Mouse (Mus musculus) forebrain, embryonic 13.5 days (tissue): ENCODE data around the gene Vcl. TPM values are rescaled to one million over a fixed set of nuclear protein-coding genes. Genes with fewer than 3 reads are reported as not detected.
A peak's percentile ranks its signal among the peaks of the same experiment; 100 is the strongest.

Source experiments
- ATAC-seq: fragments of 200-750 bp; cut with Nextera tagmentation; 2 replicates; pipeline ENCODE4 v1.8.0; 2017
- H3K27ac ChIP-seq: fragments of 300-500 bp; sonication (generic); 2 replicates; pipeline ENCODE4 v1.5.1; 2015; ENCODE audit warnings: inconsistent platforms, mild to moderate bottlenecking, moderate library complexity
- H3K27me3 ChIP-seq: fragments of 300-500 bp; sonication (generic); 2 replicates; pipeline ENCODE4 v1.6.1; 2015; ENCODE audit warnings: mild to moderate bottlenecking, inconsistent platforms
- H3K36me3 ChIP-seq: fragments of 300-500 bp; sonication (generic); 2 replicates; pipeline ENCODE4 v1.6.1; 2015; ENCODE audit warnings: mild to moderate bottlenecking, inconsistent platforms; ENCODE audit not compliant: poor library complexity, severe bottlenecking
- H3K4me1 ChIP-seq: fragments of 300-500 bp; sonication (generic); 2 replicates; pipeline ENCODE4 v1.6.1; 2015; ENCODE audit warnings: inconsistent platforms
- H3K4me2 ChIP-seq: fragments of 300-500 bp; sonication (generic); 2 replicates; pipeline ENCODE4 v1.6.1; 2015; ENCODE audit warnings: inconsistent platforms, mild to moderate bottlenecking, moderate library complexity
- H3K4me3 ChIP-seq: fragments of 300-500 bp; sonication (generic); 2 replicates; pipeline ENCODE4 v1.5.1; 2015; ENCODE audit warnings: mild to moderate bottlenecking, inconsistent platforms
- H3K9ac ChIP-seq: fragments of 300-500 bp; sonication (generic); 2 replicates; pipeline ENCODE4 v1.6.1; 2015; ENCODE audit warnings: mild to moderate bottlenecking, inconsistent platforms
- H3K9me3 ChIP-seq: fragments of 300-500 bp; sonication (generic); replicated peaks from 2 replicates; pipeline ENCODE4 v1.6.1; 2016; ENCODE audit warnings: inconsistent platforms
- WGBS: fragments of 180-500 bp; shearing (Covaris S2); methylation state at CpG from one replicate; pipeline ENCODE4 v1.1.7; 2015; 5-methylcytosine and 5-hydroxymethylcytosine counted together
- polyA plus RNA-seq: library from polyadenylated mRNA; unstranded; fragments of >200 nt; fragmentation: Nextera tagmentation; extraction: Ambion mirVana; gene quantifications from 2 replicates; pipeline ENCODE4 v1.2.1, GENCODE M21; 2015

The Vcl gene
- polyA plus RNA-seq, 1 experiment from 2014 or later, result 8.9 TPM

GRCm38 (mm10) chr14:20958971-20959370, 29.8 kb downstream of the Vcl start:
- Histone ChIP-seq H3K4me1 (peaks cover 15% of the 10 kb centered on the region; the same call in 1 of the 2 replicates), H3K36me3 (no peaks in the 10 kb centered on the region), H3K27me3 (no peaks in the 10 kb centered on the region), H3K27ac (no peak overlapping the region), H3K9ac (no peak overlapping the region), H3K9me3 (no peaks in the 10 kb centered on the region), H3K4me2 (no peak overlapping the region), H3K4me3 (no peak overlapping the region)
- no peak for ATAC-seq
- WGBS, result 53% methylated on average over 2 of the region's 2 CpGs

GRCm38 (mm10) chr14:20962466-20962865, 33.3 kb downstream of the Vcl start:
- ATAC-seq, result no peak
- H3K9me3 ChIP-seq, result no peaks in the 10 kb centered on the region
- no peak overlapping the region for H3K9ac ChIP-seq
- 85% methylated on average over 1 of the region's 1 CpGs for WGBS
- no peak overlapping the region for H3K4me2 ChIP-seq
- peaks cover 18% of the 10 kb centered on the region for H3K4me1 ChIP-seq
- H3K27ac ChIP-seq, result no peak overlapping the region
- H3K27me3 ChIP-seq, result no peaks in the 10 kb centered on the region
- no peaks in the 10 kb centered on the region for H3K36me3 ChIP-seq
- no peak overlapping the region for H3K4me3 ChIP-seq

- Histone ChIP-seq H3K27me3 (no peaks in the 10 kb centered on the region), H3K27ac (no peak overlapping the region), H3K9me3 (no peaks in the 10 kb centered on the region), H3K9ac (no peak overlapping the region), H3K4me2 (no peak overlapping the region), H3K36me3 (no peaks in the 10 kb centered on the region), H3K4me1 (peaks cover 21% of the 10 kb centered on the region), H3K4me3 (no peak overlapping the region)
- 98% methylated on average over 1 of the region's 1 CpGs for WGBS
- ATAC-seq, result no peak
Measured at GRCm38 (mm10) chr14:20962906-20963305, 33.7 kb downstream of the Vcl start.

GRCm38 (mm10) chr14:20963863-20964262, 34.7 kb downstream of the Vcl start:
- no peak for ATAC-seq
- 91% methylated on average over 4 of the region's 4 CpGs for WGBS
- Histone ChIP-seq H3K27me3 (no peaks in the 10 kb centered on the region), H3K36me3 (no peaks in the 10 kb centered on the region), H3K9me3 (no peaks in the 10 kb centered on the region), H3K4me2 (no peak overlapping the region), H3K4me1 (peaks cover 27% of the 10 kb centered on the region), H3K9ac (no peak overlapping the region), H3K4me3 (no peak overlapping the region), H3K27ac (no peak overlapping the region)

- ATAC-seq, result no peak
- H3K36me3 ChIP-seq, result no peaks in the 10 kb centered on the region
- H3K9ac ChIP-seq, result no peak overlapping the region
- no peak overlapping the region for H3K27ac ChIP-seq
- no peak overlapping the region for H3K4me3 ChIP-seq
- H3K4me2 ChIP-seq, result no peak overlapping the region
- 42% methylated on average over 2 of the region's 2 CpGs for WGBS
- H3K9me3 ChIP-seq, result no peaks in the 10 kb centered on the region
- H3K4me1 ChIP-seq, result peaks cover 28% of the 10 kb centered on the region
- no peaks in the 10 kb centered on the region for H3K27me3 ChIP-seq
Measured at GRCm38 (mm10) chr14:20964285-20964684, 35.1 kb downstream of the Vcl start.

GRCm38 (mm10) chr14:20966959-20967670, 37.9 kb downstream of the Vcl start:
- Histone ChIP-seq H3K27me3 (no peaks in the 10 kb centered on the region), H3K36me3 (no peaks in the 10 kb centered on the region), H3K4me1 (peaks cover 46% of the 10 kb centered on the region), H3K9me3 (no peaks in the 10 kb centered on the region), H3K9ac (no peak overlapping the region), H3K4me3 (no peak overlapping the region), H3K4me2 (peak overlapping the region; percentile 5; the same call in 1 of the 2 replicates), H3K27ac (peak overlapping the region; percentile 54)
- 43% methylated on average over 3 of the region's 3 CpGs for WGBS
- peak; percentile 89 for ATAC-seq

- no peak overlapping the region for H3K27ac ChIP-seq
- H3K4me2 ChIP-seq, result no peak overlapping the region
- no peak for ATAC-seq
- WGBS, result 41% methylated on average over 1 of the region's 1 CpGs
- no peaks in the 10 kb centered on the region for H3K9me3 ChIP-seq
- H3K27me3 ChIP-seq, result no peaks in the 10 kb centered on the region
- H3K36me3 ChIP-seq, result no peaks in the 10 kb centered on the region
- H3K4me1 ChIP-seq, result peaks cover 44% of the 10 kb centered on the region
- H3K4me3 ChIP-seq, result no peak overlapping the region
- no peak overlapping the region for H3K9ac ChIP-seq
Measured at GRCm38 (mm10) chr14:20969066-20969465, 39.9 kb downstream of the Vcl start.

- H3K4me3 ChIP-seq, result no peak overlapping the region
- no peak for ATAC-seq
- H3K27me3 ChIP-seq, result no peaks in the 10 kb centered on the region
- H3K36me3 ChIP-seq, result no peaks in the 10 kb centered on the region
- H3K9ac ChIP-seq, result no peak overlapping the region
- no peak overlapping the region for H3K27ac ChIP-seq
- H3K9me3 ChIP-seq, result no peaks in the 10 kb centered on the region
- peaks cover 38% of the 10 kb centered on the region for H3K4me1 ChIP-seq
- WGBS, result 46% methylated on average over 6 of the region's 6 CpGs
- H3K4me2 ChIP-seq, result peak overlapping the region; percentile 12; the same call in 1 of the 2 replicates
Measured at GRCm38 (mm10) chr14:20970389-20970788, 41.2 kb downstream of the Vcl start.

- H3K9ac ChIP-seq, result no peak overlapping the region
- WGBS, result 50% methylated on average over 9 of the region's 9 CpGs
- peaks cover 38% of the 10 kb centered on the region for H3K4me1 ChIP-seq
- no peaks in the 10 kb centered on the region for H3K27me3 ChIP-seq
- H3K36me3 ChIP-seq, result no peaks in the 10 kb centered on the region
- H3K9me3 ChIP-seq, result no peaks in the 10 kb centered on the region
- no peak overlapping the region for H3K4me3 ChIP-seq
- H3K27ac ChIP-seq, result peak overlapping the region; percentile 59; the same call in 1 of the 2 replicates
- ATAC-seq, result peak; percentile 91
- H3K4me2 ChIP-seq, result no peak overlapping the region
Measured at GRCm38 (mm10) chr14:20970927-20971326, 41.7 kb downstream of the Vcl start.

- Histone ChIP-seq H3K4me1 (peaks cover 22% of the 10 kb centered on the region), H3K9me3 (no peaks in the 10 kb centered on the region), H3K36me3 (no peaks in the 10 kb centered on the region), H3K27me3 (no peaks in the 10 kb centered on the region), H3K9ac (no peak overlapping the region), H3K4me3 (no peak overlapping the region), H3K27ac (no peak overlapping the region), H3K4me2 (no peak overlapping the region)
- ATAC-seq, result no peak
Measured at GRCm38 (mm10) chr14:20973821-20974220, 44.6 kb downstream of the Vcl start.

GRCm38 (mm10) chr14:20976741-20977140, 47.5 kb downstream of the Vcl start:
- H3K4me3 ChIP-seq, result no peak overlapping the region
- no peaks in the 10 kb centered on the region for H3K4me1 ChIP-seq
- H3K9me3 ChIP-seq, result no peaks in the 10 kb centered on the region
- no peak overlapping the region for H3K4me2 ChIP-seq
- H3K27ac ChIP-seq, result no peak overlapping the region
- WGBS, result 84% methylated on average over 1 of the region's 1 CpGs
- no peak overlapping the region for H3K9ac ChIP-seq
- no peaks in the 10 kb centered on the region for H3K36me3 ChIP-seq
- ATAC-seq, result no peak
- H3K27me3 ChIP-seq, result no peaks in the 10 kb centered on the region

GRCm38 (mm10) chr14:20977726-20978125, 48.5 kb downstream of the Vcl start:
- no peak overlapping the region for H3K4me2 ChIP-seq
- WGBS, result 71% methylated on average over 2 of the region's 2 CpGs
- no peaks in the 10 kb centered on the region for H3K36me3 ChIP-seq
- no peaks in the 10 kb centered on the region for H3K27me3 ChIP-seq
- H3K4me1 ChIP-seq, result no peaks in the 10 kb centered on the region
- no peak overlapping the region for H3K4me3 ChIP-seq
- no peak overlapping the region for H3K27ac ChIP-seq
- no peak overlapping the region for H3K9ac ChIP-seq
- no peaks in the 10 kb centered on the region for H3K9me3 ChIP-seq
- no peak for ATAC-seq

- Histone ChIP-seq H3K27me3 (no peaks in the 10 kb centered on the region), H3K4me3 (no peak overlapping the region), H3K9me3 (no peaks in the 10 kb centered on the region), H3K9ac (no peak overlapping the region), H3K36me3 (no peaks in the 10 kb centered on the region), H3K4me1 (peaks cover 6% of the 10 kb centered on the region), H3K4me2 (no peak overlapping the region), H3K27ac (no peak overlapping the region)
- no peak for ATAC-seq
- 21% methylated on average over 2 of the region's 2 CpGs for WGBS
Measured at GRCm38 (mm10) chr14:20983832-20984231, 54.6 kb downstream of the Vcl start.
